Mouse (Mus musculus) naive thymus-derived CD4-positive, alpha-beta T cell, adult 2 months (primary cell): ENCODE results near the gene Mllt3.
"Not testable (repeated sequence)": the region's sequence is repeated elsewhere in the genome, so short reads cannot be mapped to it uniquely, and the experiment has no call there.

Source experiments
- DNase-seq: peaks from one replicate; pipeline ENCODE4 v3.0.0-alpha.2; 2011; ENCODE audit warnings: low read depth

The Mllt3 gene

GRCm38 (mm10) chr4:88012774-88013173 is 20.4 kb downstream of the Mllt3 start:
- DNase-seq: no peak

GRCm38 (mm10) chr4:88011870-88012572 is 21.1 kb downstream of the Mllt3 start:
- no peak for DNase-seq

- DNase-seq: no peak
Observed at GRCm38 (mm10) chr4:88010441-88010840, 22.7 kb downstream of the Mllt3 start.

- peak; percentile 36 for DNase-seq
Observed at GRCm38 (mm10) chr4:88005801-88006200, 27.4 kb downstream of the Mllt3 start.

- peak; percentile 42 for DNase-seq
Observed at GRCm38 (mm10) chr4:88003159-88003948, 29.8 kb downstream of the Mllt3 start.

- DNase-seq: no peak
Observed at GRCm38 (mm10) chr4:87991710-87992109, 41.5 kb downstream of the Mllt3 start.

- no peak for DNase-seq
Observed at GRCm38 (mm10) chr4:87990940-87991339, 42.2 kb downstream of the Mllt3 start.

- DNase-seq: peak; percentile 18
Observed at GRCm38 (mm10) chr4:87985281-87985680, 47.9 kb downstream of the Mllt3 start.

GRCm38 (mm10) chr4:87984589-87984988 is 48.6 kb downstream of the Mllt3 start:
- peak; percentile 53 for DNase-seq

- DNase-seq: peak; percentile 34
Observed at GRCm38 (mm10) chr4:87984091-87984490, 49.1 kb downstream of the Mllt3 start.

GRCm38 (mm10) chr4:87982578-87982977 is 50.6 kb downstream of the Mllt3 start:
- DNase-seq: peak; percentile 29

GRCm38 (mm10) chr4:87977820-87978448 is 55.2 kb downstream of the Mllt3 start:
- no peak for DNase-seq

GRCm38 (mm10) chr4:87965836-87966235 is 67.3 kb downstream of the Mllt3 start:
- DNase-seq: no peak

- DNase-seq: not testable (repeated sequence)
Observed at GRCm38 (mm10) chr4:87964890-87965289, 68.3 kb downstream of the Mllt3 start.

- no peak for DNase-seq
Observed at GRCm38 (mm10) chr4:87963773-87964076, 69.4 kb downstream of the Mllt3 start.

GRCm38 (mm10) chr4:87963055-87963772 is 70.0 kb downstream of the Mllt3 start:
- DNase-seq: no peak

- DNase-seq: no peak
Observed at GRCm38 (mm10) chr4:87961872-87962271, 71.3 kb downstream of the Mllt3 start.

GRCm38 (mm10) chr4:87957852-87958251 is 75.3 kb downstream of the Mllt3 start:
- DNase-seq: no peak

- DNase-seq: no peak
Observed at GRCm38 (mm10) chr4:87957198-87957597, 76.0 kb downstream of the Mllt3 start.

GRCm38 (mm10) chr4:87955132-87955531 is 78.0 kb downstream of the Mllt3 start:
- DNase-seq: no peak

- DNase-seq: no peak
Observed at GRCm38 (mm10) chr4:87954421-87955083, 78.6 kb downstream of the Mllt3 start.

- no peak for DNase-seq
Observed at GRCm38 (mm10) chr4:87953736-87954135, 79.4 kb downstream of the Mllt3 start.
